Mouse (Mus musculus): Measurements from ENCODE around the gene Olfr748.
"Not testable (repeated sequence)": the region's sequence is repeated elsewhere in the genome, so short reads cannot be mapped to it uniquely, and the experiment has no call there.

Olfr748 gene

GRCm38 (mm10) chr14:50707073-50707472, at the start of gene Olfr748:
Gene Olfr748 (plus strand): TSS chr14:50707373.
- no peak for DNase-seq (ENCODE audit: low spot score in 2 of 2)

GRCm38 (mm10) chr14:50693106-50693505, 14.1 kb upstream of the Olfr748 start, which contains the start of gene Olfr747:
Gene Olfr747 (minus strand): TSS chr14:50693206.
- no peak for DNase-seq (ENCODE audit: low spot score in 2 of 2)

- not testable (repeated sequence) for DNase-seq (ENCODE audit: low spot score in 2 of 2)
Measured at GRCm38 (mm10) chr14:50719875-50720274, 12.7 kb downstream of the Olfr748 start.

GRCm38 (mm10) chr14:50722371-50722770, 15.2 kb downstream of the Olfr748 start:
- DNase-seq (ENCODE audit: low spot score in 2 of 2): not testable (repeated sequence)

- DNase-seq (ENCODE audit: low spot score in 2 of 2): no peak
Measured at GRCm38 (mm10) chr14:50740334-50740733, 33.2 kb downstream of the Olfr748 start.

- no peak for DNase-seq (ENCODE audit: low spot score in 2 of 2)
Measured at GRCm38 (mm10) chr14:50741584-50741983, 34.4 kb downstream of the Olfr748 start.

GRCm38 (mm10) chr14:50744994-50745393, 37.8 kb downstream of the Olfr748 start, which contains the start of gene Olfr749:
Gene Olfr749 (minus strand): TSS chr14:50745094.
- no peak for DNase-seq (ENCODE audit: low spot score in 2 of 2)

- no peak for DNase-seq (ENCODE audit: low spot score in 2 of 2)
Measured at GRCm38 (mm10) chr14:50758416-50759085, 51.4 kb downstream of the Olfr748 start.

All from frontal cortex, postnatal 25 days (tissue).